Mouse (Mus musculus): ENCODE data around the gene Wdr43.

Gene Wdr43

DNA sequence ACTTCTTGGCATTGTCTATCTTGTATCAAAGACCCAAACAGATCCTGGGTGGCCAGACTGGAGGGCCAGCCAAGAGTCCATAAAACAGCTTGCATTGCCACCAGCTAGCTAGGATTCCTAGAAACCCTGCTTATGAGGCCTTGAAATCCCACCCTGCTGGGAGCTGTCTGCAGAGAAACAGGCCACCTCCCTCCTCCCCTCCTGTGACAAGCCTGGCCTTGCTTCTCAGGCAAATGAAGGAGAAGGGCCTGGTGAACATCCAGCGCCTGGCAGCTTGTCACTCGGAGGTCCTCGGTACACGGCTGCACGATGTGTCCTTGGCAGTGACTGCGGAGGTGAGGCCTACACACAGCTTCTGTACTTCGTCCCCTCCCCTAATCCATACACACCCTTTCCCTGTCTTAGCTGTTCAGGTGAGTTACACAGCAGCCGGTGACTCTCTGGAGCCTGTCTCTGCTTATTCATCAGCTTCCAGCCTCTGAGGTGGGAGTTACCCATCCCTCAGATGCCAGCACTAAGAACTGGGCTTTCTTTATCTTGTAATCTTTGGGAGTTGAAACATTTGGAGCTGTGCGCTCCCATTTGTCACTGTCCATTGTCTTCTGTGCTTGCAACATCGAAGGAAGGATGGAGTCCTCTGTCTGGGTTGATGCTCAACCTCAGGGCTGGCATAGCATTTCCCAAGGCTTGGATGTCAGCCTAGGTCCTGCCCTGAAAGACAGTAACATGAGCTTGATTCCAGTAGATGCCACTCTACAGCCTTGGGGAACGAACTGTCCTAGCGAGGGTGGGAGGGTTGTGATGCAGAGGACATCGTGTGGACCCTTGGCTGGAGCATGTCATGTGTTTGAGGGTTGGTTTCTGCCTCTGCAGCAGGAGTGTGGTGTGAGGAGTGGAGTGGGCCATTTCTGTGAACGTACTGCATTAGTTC lies 90.1 kb downstream of the Wdr43 start:
- no peak for DNase-seq

DNA sequence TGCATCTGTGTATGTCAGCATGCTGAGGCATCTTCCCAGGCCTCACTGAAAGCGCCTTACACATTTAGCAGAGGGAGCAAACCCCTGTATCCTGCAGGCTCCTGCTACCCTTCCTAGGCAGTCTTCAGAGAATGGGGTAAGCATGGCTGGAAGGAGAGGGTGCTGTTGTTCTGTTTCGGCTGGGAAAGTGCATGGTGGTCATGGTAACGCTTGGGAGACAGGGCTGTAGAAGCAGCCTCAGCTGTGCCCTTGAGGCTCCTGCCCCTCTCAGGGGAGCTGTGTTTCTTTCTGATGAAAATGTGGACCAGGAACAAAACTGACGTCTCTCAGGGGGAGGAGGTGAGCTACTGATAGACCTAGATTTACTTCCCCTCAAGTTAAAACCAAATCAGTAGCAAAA lies 92.0 kb downstream of the Wdr43 start:
- DNase-seq: no peak

Measured in layer of hippocampus, adult 9-11 months (tissue).